Mouse (Mus musculus): ENCODE data around the gene Gm20458. TPM values are rescaled to one million over a fixed set of nuclear protein-coding genes. Genes with fewer than 3 reads are reported as not detected.

Gene Gm20458
- polyA plus RNA-seq (2015; fragmentation: Nextera tagmentation; extraction: Ambion mirVana): 14.5 and 16.2 TPM in 2 replicates

DNA sequence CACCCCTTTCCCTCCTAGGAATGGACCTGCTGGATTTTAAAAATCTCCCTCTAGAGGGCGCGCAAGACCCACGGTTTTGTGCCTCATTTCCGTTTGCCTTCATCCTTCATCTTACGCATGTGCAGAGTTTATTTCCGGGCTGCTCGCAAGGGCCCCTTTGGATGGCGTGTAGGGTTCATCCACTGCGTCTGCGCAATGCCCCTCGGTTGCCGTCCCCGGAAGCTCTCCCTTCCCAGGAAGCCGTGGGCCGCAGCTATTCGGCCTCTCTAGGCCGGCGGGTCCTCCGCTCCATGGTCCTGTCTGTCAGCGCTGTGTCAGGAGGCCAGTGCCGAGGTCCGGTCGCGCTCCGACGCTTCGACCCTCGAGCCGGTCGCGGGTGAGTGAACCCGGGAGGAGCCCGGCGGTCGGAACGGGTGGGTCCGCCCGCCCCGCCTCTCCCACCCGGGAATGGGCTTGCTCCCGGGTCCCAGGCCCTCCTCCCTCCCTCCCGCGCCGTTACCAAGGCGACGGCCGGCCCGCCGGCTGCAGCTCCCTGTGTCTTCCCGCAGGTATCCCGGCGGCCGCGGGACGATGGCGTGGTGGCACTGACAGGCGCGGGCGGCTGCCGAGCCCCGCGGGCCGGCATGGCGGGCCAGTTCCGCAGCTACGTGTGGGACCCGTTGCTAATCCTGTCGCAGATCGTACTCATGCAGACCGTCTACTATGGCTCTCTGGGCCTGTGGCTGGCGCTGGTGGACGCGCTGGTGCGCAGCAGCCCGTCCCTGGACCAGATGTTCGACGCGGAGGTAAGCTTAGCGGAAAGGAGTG, at the start of gene Gm20458:
Gene Gm20458, plus strand, starts transcription at position 223 of the 807 bp plus-strand sequence.

DNA sequence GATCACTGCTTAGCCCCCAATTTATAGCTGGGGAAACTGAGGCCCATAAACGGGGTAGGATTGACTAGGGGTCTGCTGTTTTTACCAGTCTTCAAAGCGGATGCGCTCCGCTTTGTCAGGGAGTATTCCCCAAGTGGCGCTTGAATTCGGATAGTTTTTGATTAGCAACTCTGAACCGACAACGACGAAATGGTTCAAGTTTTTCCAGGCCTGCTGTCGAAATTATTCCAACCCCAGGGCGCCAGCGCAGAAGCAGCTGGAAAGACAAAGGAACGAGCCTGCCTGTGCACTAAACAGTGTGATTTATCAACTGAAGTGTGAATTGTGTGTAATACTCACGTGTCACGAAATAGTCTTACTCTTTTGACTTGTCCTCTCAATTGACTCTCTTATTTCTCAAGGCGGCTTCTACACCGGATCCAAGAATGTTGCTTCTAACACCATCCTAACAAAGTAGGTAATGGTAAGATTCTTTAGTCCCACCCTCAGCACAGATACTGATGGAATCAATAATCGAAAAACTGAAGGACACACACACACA, 17.2 kb upstream of the Gm20458 start, which contains the start of gene Sdc4:
Gene Sdc4, minus strand, starts transcription at position 428 of the 541 bp plus-strand sequence.

DNA sequence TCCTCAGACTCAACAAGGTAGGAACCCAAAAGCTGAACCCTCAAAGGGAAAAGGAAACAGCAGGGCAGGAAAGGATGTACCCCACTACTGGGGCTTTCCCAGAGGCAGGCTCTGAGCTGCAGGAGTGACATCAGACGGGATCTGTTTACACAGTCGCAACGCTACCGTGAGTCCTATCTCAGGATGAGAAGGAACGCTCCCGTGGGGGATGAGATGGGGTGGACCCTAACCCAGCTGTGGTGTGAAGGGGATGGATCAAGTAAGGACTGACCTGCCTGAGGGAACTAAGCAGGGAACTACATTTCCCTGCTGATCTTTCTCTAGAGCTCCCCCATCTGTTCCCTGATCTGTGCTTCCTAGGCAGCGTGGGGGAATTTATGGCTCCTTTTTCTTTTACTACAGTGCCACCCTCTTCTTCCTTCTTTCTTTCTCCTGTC, 3.9 kb upstream of the Gm20458 start, which contains the start of gene Sys1:
Gene Sys1, plus strand, starts transcription at position 101 of the 437 bp plus-strand sequence.

DNA sequence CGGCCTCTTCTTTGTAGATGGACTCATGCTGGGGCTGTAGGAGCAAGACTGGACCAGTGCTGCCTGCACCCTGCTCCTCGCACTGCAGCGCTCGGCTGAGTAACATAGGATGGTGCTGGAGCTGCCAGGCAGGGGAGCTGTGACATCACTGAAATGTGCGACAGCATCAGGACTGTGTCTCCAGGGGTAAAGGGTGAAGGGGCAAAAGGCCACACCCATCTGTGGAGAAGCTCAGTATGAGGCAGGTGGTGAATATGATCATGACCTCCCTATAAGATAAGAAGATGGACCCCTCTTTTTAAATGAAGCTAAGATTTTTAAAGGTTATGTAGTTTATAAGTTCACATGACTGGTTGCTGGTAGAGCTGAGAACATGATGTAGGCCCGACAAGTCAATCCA, 12.9 kb downstream of the Gm20458 start, which contains the start of gene Trp53tg5:
Gene Trp53tg5, minus strand, starts transcription at position 101 of the 400 bp plus-strand sequence.

DNA sequence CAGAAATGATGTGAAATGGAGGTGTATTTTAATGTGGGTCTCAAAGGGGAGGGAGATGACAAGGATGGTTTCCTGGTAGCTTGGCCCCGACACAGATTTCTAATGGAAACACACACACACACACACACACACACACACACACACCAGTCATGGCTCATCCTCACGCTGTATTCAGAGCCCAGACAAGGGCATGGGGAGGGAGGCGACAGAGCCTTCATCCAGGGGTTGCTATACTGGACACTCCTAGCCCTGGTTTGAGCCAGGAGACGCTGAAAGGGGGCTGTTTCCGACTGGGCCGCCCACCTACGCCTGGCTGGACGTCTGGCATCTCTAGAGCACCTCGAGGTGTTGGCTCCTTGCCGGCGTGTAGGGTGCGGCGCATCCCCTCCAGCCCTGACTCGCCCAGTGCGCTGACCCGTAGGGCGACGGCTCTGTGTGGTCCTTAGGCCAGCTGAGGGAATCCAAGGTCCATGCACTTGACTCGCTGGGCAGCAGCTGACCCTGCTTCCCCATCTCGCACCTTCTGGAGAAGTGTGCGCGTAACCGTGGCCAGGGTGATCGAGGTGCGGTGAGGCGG, 25.0 kb downstream of the Gm20458 start, which contains the start of gene Dbndd2:
Gene Dbndd2, plus strand, starts transcription at position 426 of the 577 bp plus-strand sequence.

DNA sequence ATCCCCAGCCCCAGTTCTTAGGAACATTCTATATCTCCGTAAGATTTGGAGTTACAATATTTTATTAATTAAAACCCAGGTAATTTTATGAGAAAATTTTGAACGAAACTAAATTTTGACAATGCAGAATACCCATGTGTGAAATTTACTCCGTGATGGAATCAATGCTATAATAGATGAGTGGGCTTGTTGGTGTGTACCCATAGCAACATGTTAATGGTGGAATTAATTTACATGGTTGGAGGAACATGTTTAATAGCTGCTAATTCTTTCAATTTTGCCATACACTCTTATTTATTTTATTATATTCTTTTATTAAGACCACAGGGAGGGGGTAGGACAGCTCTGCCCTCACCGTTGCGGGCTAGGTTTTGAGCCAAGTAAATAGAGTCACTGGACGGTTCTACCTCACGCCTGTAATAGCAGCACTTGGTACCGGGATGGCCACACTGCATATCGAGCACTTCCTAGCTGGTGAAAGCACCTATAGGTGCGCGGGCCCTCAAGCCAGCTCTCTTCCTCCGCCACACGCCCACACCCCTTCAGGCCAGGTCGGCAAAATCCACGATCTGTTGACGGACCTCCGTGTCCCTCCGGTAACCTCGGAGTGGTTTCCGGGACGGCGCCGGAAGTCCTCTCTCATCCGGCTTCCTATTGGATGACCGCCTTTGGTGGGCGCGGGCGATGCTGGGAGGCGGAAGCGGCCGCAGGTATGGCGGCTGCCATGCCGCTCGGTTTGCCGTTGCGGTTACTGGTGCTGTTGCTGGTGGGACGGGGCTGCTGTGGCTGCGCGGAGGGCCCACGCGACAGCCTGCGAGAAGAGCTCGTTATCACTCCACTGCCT, 36.3 kb downstream of the Gm20458 start, which contains the start of gene Pigt:
Gene Pigt, plus strand, starts transcription at position 674 of the 844 bp plus-strand sequence.

Other genes with a start within 250 kb of the Gm20458 start
- not detected in 2 replicates for gene Wfdc15b, start 239.3 kb upstream of the Gm20458 start, polyA plus RNA-seq (2015; fragmentation: Nextera tagmentation; extraction: Ambion mirVana)
- gene Svs2, start 222.5 kb upstream of the Gm20458 start, polyA plus RNA-seq (2015; fragmentation: Nextera tagmentation; extraction: Ambion mirVana): not detected in 2 replicates
- not detected in 2 replicates for gene Svs3b, start 204.3 kb upstream of the Gm20458 start, polyA plus RNA-seq (2015; fragmentation: Nextera tagmentation; extraction: Ambion mirVana)
- not detected in 2 replicates for gene Svs4, start 182.5 kb upstream of the Gm20458 start, polyA plus RNA-seq (2015; fragmentation: Nextera tagmentation; extraction: Ambion mirVana)
- not detected in 2 replicates for gene Svs3a, start 171.7 kb upstream of the Gm20458 start, polyA plus RNA-seq (2015; fragmentation: Nextera tagmentation; extraction: Ambion mirVana)
- not detected in 2 replicates for gene Svs6, start 144.2 kb upstream of the Gm20458 start, polyA plus RNA-seq (2015; fragmentation: Nextera tagmentation; extraction: Ambion mirVana)
- gene Svs5, start 128.2 kb upstream of the Gm20458 start, polyA plus RNA-seq (2015; fragmentation: Nextera tagmentation; extraction: Ambion mirVana): not detected in 2 replicates
- 0.51 and 1.1 TPM in 2 replicates for gene Slpi, start 71.9 kb upstream of the Gm20458 start, polyA plus RNA-seq (2015; fragmentation: Nextera tagmentation; extraction: Ambion mirVana)
- gene Rbpjl, start 57.8 kb upstream of the Gm20458 start, polyA plus RNA-seq (2015; fragmentation: Nextera tagmentation; extraction: Ambion mirVana): 0.49 and 0.68 TPM in 2 replicates
- gene Matn4, start 55.8 kb upstream of the Gm20458 start, polyA plus RNA-seq (2015; fragmentation: Nextera tagmentation; extraction: Ambion mirVana): 15.4 and 15.8 TPM in 2 replicates
- 42.5 and 43.9 TPM in 2 replicates for gene Sdc4, start 17.1 kb upstream of the Gm20458 start, polyA plus RNA-seq (2015; fragmentation: Nextera tagmentation; extraction: Ambion mirVana)
- 113 and 120 TPM in 2 replicates for gene Sys1, start 4.0 kb upstream of the Gm20458 start, polyA plus RNA-seq (2015; fragmentation: Nextera tagmentation; extraction: Ambion mirVana)
- gene Trp53tg5, start 12.8 kb downstream of the Gm20458 start, polyA plus RNA-seq (2015; fragmentation: Nextera tagmentation; extraction: Ambion mirVana): not detected in 2 replicates
- 41.5 and 45.7 TPM in 2 replicates for gene Dbndd2, start 25.1 kb downstream of the Gm20458 start, polyA plus RNA-seq (2015; fragmentation: Nextera tagmentation; extraction: Ambion mirVana)
- gene Pigt, start 36.6 kb downstream of the Gm20458 start, polyA plus RNA-seq (2015; fragmentation: Nextera tagmentation; extraction: Ambion mirVana): 117 and 135 TPM in 2 replicates
- 0.62 and 0.65 TPM in 2 replicates for gene Wfdc2, start 101.4 kb downstream of the Gm20458 start, polyA plus RNA-seq (2015; fragmentation: Nextera tagmentation; extraction: Ambion mirVana)
- not detected in 2 replicates for gene Spint3, start 112.5 kb downstream of the Gm20458 start, polyA plus RNA-seq (2015; fragmentation: Nextera tagmentation; extraction: Ambion mirVana)
- gene Wfdc6a, start 124.5 kb downstream of the Gm20458 start, polyA plus RNA-seq (2015; fragmentation: Nextera tagmentation; extraction: Ambion mirVana): not detected in 2 replicates
- gene Eppin, start 132.6 kb downstream of the Gm20458 start, polyA plus RNA-seq (2015; fragmentation: Nextera tagmentation; extraction: Ambion mirVana): not detected in 2 replicates
- not detected in 2 replicates for gene Wfdc6b, start 152.6 kb downstream of the Gm20458 start, polyA plus RNA-seq (2015; fragmentation: Nextera tagmentation; extraction: Ambion mirVana)
- gene Wfdc8, start 152.7 kb downstream of the Gm20458 start, polyA plus RNA-seq (2015; fragmentation: Nextera tagmentation; extraction: Ambion mirVana): not detected in 2 replicates
- not detected in 2 replicates for gene Wfdc16, start 177.8 kb downstream of the Gm20458 start, polyA plus RNA-seq (2015; fragmentation: Nextera tagmentation; extraction: Ambion mirVana)
- not detected in 2 replicates for gene Wfdc10, start 195.1 kb downstream of the Gm20458 start, polyA plus RNA-seq (2015; fragmentation: Nextera tagmentation; extraction: Ambion mirVana)
- not detected in 2 replicates for gene Wfdc9, start 195.6 kb downstream of the Gm20458 start, polyA plus RNA-seq (2015; fragmentation: Nextera tagmentation; extraction: Ambion mirVana)
- gene Wfdc11, start 213.1 kb downstream of the Gm20458 start, polyA plus RNA-seq (2015; fragmentation: Nextera tagmentation; extraction: Ambion mirVana): not detected in 2 replicates
- gene Wfdc13, start 224.1 kb downstream of the Gm20458 start, polyA plus RNA-seq (2015; fragmentation: Nextera tagmentation; extraction: Ambion mirVana): 0.22 TPM in 1 of 2 replicates, not detected in the other
- not detected in 2 replicates for gene Spint4, start 237.5 kb downstream of the Gm20458 start, polyA plus RNA-seq (2015; fragmentation: Nextera tagmentation; extraction: Ambion mirVana)

Measured in neural tube, postnatal 0 days (tissue).